Comparison of ENCODE assay signal across 8 mouse cellular contexts in genomic region chr7:25395186-25395557, GRCm38 (mm10). TPM values are rescaled to one million over a fixed set of nuclear protein-coding genes. Genes with fewer than 3 reads are reported as not detected.
DNase-seq lines count a peak whose midpoint lies in the region; ATAC-seq and TF ChIP-seq lines count a peak whose summit lies in the region.

No protein-coding gene starts in this region.

- no peaks in the 10 kb centered on the region for H3K36me3 ChIP-seq in heart, embryonic 10.5 days
- no peaks in the 10 kb centered on the region for H3K36me3 ChIP-seq in ES-Bruce4 (ENCODE audit: control insufficient read depth, insufficient read depth, low read length, poor library complexity, severe bottlenecking)
- H3K36me3 ChIP-seq in forebrain, embryonic 15.5 days, result no peaks in the 10 kb centered on the region
- H3K36me3 ChIP-seq in liver, embryonic 16.5 days (ENCODE audit: control insufficient read depth, insufficient read depth), result no peaks in the 10 kb centered on the region

- no peak for TF ChIP-seq CTCF in ES-Bruce4 (IDR thresholded peaks at IDR 0.05; ENCODE audit: low read depth, low read length)

- peak overlapping the region; percentile 79 for H3K27ac ChIP-seq in heart, embryonic 10.5 days
- no peak overlapping the region for H3K27ac ChIP-seq in ES-Bruce4 (ENCODE audit: insufficient read depth, low read length)
- H3K27ac ChIP-seq in forebrain, embryonic 15.5 days (replicated peaks), result peak overlapping the region; percentile 73
- H3K27ac ChIP-seq in liver, embryonic 16.5 days (ENCODE audit: low read length), result peak overlapping the region; percentile 64

- no peak for TF ChIP-seq POLR2A in ES-Bruce4 (IDR thresholded peaks at IDR 0.05; ENCODE audit: insufficient read depth, low read length)

- DNase-seq in heart, embryonic 10.5 days (ENCODE audit: low spot score), result peak; percentile 76
- no peak for DNase-seq in heart, adult 9 months (ENCODE audit: low spot score in 2 of 2)
- no peak for DNase-seq in ovary, postnatal 10 days (ENCODE audit: low spot score)
- no peak for DNase-seq in adrenal gland, adult 8-10 months
- no peak for DNase-seq in right cerebral cortex, adult 18-20 months

- ATAC-seq in forebrain, embryonic 15.5 days (replicated peaks), result no peak; the same call in 1 of the 2 replicates
- ATAC-seq in liver, embryonic 16.5 days (ENCODE audit: low read depth), result 0 out of 2 replicates have a peak, but pooled peaks have one; percentile 4

- no peak for TF ChIP-seq EP300 in ES-Bruce4 (IDR thresholded peaks at IDR 0.05; ENCODE audit: insufficient read depth, low read depth, low read length)

- peaks cover 26% of the 10 kb centered on the region for H3K4me1 ChIP-seq in heart, embryonic 10.5 days
- H3K4me1 ChIP-seq in ES-Bruce4 (ENCODE audit: control insufficient read depth, insufficient read depth, low read length), result no peaks in the 10 kb centered on the region
- peaks cover 32% of the 10 kb centered on the region for H3K4me1 ChIP-seq in forebrain, embryonic 15.5 days
- H3K4me1 ChIP-seq in liver, embryonic 16.5 days (ENCODE audit: control insufficient read depth, low read depth, low read length), result peaks cover 41% of the 10 kb centered on the region

- peak overlapping the region; percentile 54 for H3K4me2 ChIP-seq in forebrain, embryonic 15.5 days (replicated peaks)
- H3K4me2 ChIP-seq in liver, embryonic 16.5 days (ENCODE audit: low read depth, low read length), result peak overlapping the region; percentile 86

- H3K27me3 ChIP-seq in heart, embryonic 10.5 days (ENCODE audit: insufficient read depth, poor library complexity, severe bottlenecking), result peaks cover 24% of the 10 kb centered on the region; the same call in 1 of the 2 replicates
- no peaks in the 10 kb centered on the region for H3K27me3 ChIP-seq in ES-Bruce4 (ENCODE audit: control insufficient read depth, insufficient read depth, low read length, poor library complexity, severe bottlenecking)
- no peaks in the 10 kb centered on the region for H3K27me3 ChIP-seq in forebrain, embryonic 15.5 days
- no peaks in the 10 kb centered on the region for H3K27me3 ChIP-seq in liver, embryonic 16.5 days (ENCODE audit: control insufficient read depth, insufficient read depth, low read depth, low read length)

- H3K9ac ChIP-seq in ES-Bruce4 (ENCODE audit: low read depth, poor library complexity, severe bottlenecking), result peak overlapping the region; percentile 45
- peak overlapping the region; percentile 63 for H3K9ac ChIP-seq in forebrain, embryonic 15.5 days (replicated peaks)
- peak overlapping the region; percentile 62 for H3K9ac ChIP-seq in liver, embryonic 16.5 days (ENCODE audit: low read depth, low read length)

- peak overlapping the region; percentile 77 for H3K4me3 ChIP-seq in heart, embryonic 10.5 days
- H3K4me3 ChIP-seq in ES-Bruce4 (ENCODE audit: low read depth, low read length), result peak overlapping the region; percentile 78
- H3K4me3 ChIP-seq in forebrain, embryonic 15.5 days, result peak overlapping the region; percentile 54
- H3K4me3 ChIP-seq in liver, embryonic 16.5 days (ENCODE audit: low read depth, low read length), result peak overlapping the region; percentile 67

- H3K9me3 ChIP-seq in heart, embryonic 10.5 days, result no peaks in the 10 kb centered on the region
- H3K9me3 ChIP-seq in ES-Bruce4 (replicated peaks; ENCODE audit: control insufficient read depth, insufficient read depth, low read length, poor library complexity, severe bottlenecking), result no peaks in the 10 kb centered on the region
- H3K9me3 ChIP-seq in forebrain, embryonic 15.5 days, result no peaks in the 10 kb centered on the region
- no peaks in the 10 kb centered on the region for H3K9me3 ChIP-seq in liver, embryonic 16.5 days (replicated peaks; ENCODE audit: control insufficient read depth, low read length)

- 1% methylated on average over 22 of the region's 22 CpGs for WGBS in heart, embryonic 10.5 days
- WGBS in forebrain, embryonic 15.5 days, result 0% methylated on average over 22 of the region's 22 CpGs
- under 1% methylated on average over 22 of the region's 22 CpGs for WGBS in liver, embryonic 16.5 days (ENCODE audit: insufficient replicate concordance)

RNA-seq across cellular contexts. Expression of gene Lipe, which starts 3.3 kb away (rescaled TPM):
- polyA plus RNA-seq in heart, embryonic 10.5 days (2016; fragmentation: Nextera tagmentation; extraction: Ambion mirVana), result 3.3 and 4.7 TPM in 2 replicates
- polyA plus RNA-seq in ES-Bruce4 (2011; ENCODE audit: insufficient read depth, insufficient read length, low read depth, missing spikeins), result 18.0 and 18.9 TPM in 2 replicates
- polyA plus RNA-seq in forebrain, embryonic 15.5 days (2015; fragmentation: Nextera tagmentation; extraction: Ambion mirVana), result 15.4 and 16.1 TPM in 2 replicates
- 3.4 and 3.8 TPM in 2 replicates for polyA plus RNA-seq in liver, embryonic 16.5 days (2015; fragmentation: Nextera tagmentation; extraction: Ambion mirVana)
- total RNA-seq in adrenal gland, adult 8-10 months (2022), result 100 to 1,000 TPM; 157 to 290 (median 256) TPM

RNA-seq across cellular contexts. Expression of gene Cxcl17, which starts 17.5 kb away (rescaled TPM):
- polyA plus RNA-seq in heart, embryonic 10.5 days (2016; fragmentation: Nextera tagmentation; extraction: Ambion mirVana), result 0.32 and 0.36 TPM in 2 replicates
- not detected in 2 replicates for polyA plus RNA-seq in ES-Bruce4 (2011; ENCODE audit: insufficient read depth, insufficient read length, low read depth, missing spikeins)
- 0.39 and 0.60 TPM in 2 replicates for polyA plus RNA-seq in forebrain, embryonic 15.5 days (2015; fragmentation: Nextera tagmentation; extraction: Ambion mirVana)
- polyA plus RNA-seq in liver, embryonic 16.5 days (2015; fragmentation: Nextera tagmentation; extraction: Ambion mirVana), result 0.15 TPM in 1 of 2 replicates, not detected in the other
- not detected for total RNA-seq in adrenal gland, adult 8-10 months (2022)

RNA-seq across cellular contexts. Expression of gene Cnfn, which starts 25.6 kb away (rescaled TPM):
- polyA plus RNA-seq in heart, embryonic 10.5 days (2016; fragmentation: Nextera tagmentation; extraction: Ambion mirVana), result not detected in 2 replicates
- not detected in 2 replicates for polyA plus RNA-seq in ES-Bruce4 (2011; ENCODE audit: insufficient read depth, insufficient read length, low read depth, missing spikeins)
- not detected in 2 replicates for polyA plus RNA-seq in forebrain, embryonic 15.5 days (2015; fragmentation: Nextera tagmentation; extraction: Ambion mirVana)
- polyA plus RNA-seq in liver, embryonic 16.5 days (2015; fragmentation: Nextera tagmentation; extraction: Ambion mirVana), result not detected in 2 replicates
- total RNA-seq in adrenal gland, adult 8-10 months (2022), result not detected
